Mouse (Mus musculus): ENCODE measurements at regions not wholly inside any gene's neighbourhood (a gene's known extent, or its start where the extent isn't known, plus 50 kb on each side); places are given as distances from the start of the nearest gene placed in this dataset.
A peak's percentile ranks its signal among the peaks of the same experiment; 100 is the strongest.

DNA sequence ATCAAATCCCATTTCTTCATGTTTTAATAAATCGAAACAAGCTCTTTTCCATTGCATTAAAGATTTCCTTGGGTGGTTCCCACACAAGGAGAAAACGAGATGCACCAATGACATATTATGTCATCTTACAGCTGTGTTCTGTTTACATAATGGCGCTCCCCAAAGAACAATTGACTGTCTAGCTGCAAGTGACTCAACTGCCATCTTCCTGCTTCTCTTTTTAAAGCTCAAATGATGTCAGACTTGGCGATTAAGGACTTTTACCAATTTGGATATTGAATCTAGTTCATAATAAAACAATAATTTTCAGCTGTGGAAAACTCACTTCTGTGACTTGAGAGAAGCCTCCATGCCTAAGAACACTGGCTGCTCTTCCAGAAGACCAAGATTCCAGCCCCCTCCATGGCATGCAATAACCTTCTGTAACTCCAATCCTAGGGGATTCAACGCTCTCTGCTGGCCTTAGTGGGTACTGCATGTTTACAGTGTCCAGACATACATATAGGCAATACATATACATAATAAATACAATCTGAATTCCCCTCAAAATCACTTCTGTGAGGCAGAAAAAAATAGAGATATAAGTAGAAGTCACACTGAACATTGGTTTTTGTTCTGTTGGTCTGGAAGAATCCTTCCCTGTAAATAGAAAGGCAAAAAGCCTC, 318.7 kb downstream of the Rnd3 start:
- peak in 1 of 2 experiments; percentile 15 for DNase-seq

DNA sequence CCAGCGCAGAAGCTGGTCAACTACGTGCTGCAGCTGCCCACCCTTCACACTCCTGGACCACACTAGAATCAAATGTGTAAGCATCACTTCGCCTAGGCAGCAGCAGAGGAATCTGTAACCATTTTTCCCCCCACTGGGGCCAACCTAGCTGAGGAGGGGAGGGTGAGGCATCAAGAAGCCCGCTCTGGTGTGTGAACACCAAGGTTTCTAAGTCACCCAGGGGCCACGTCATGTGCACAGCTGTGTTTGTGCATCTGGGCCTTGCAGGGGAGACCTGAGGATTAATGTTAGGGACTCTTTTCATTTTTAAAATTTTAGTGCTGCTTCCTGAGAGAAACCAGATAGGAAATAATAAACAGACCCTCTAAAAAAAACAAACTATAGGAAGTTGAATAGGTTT, 321.8 kb downstream of the Rnd3 start:
- no peak for DNase-seq

- DNase-seq: no peak
Observed at GRCm38 (mm10) chr2:50826537-50826936, 322.4 kb downstream of the Rnd3 start.

GRCm38 (mm10) chr2:50825626-50826025, 323.3 kb downstream of the Rnd3 start:
- no peak for DNase-seq

- DNase-seq: peak in 1 of 2 experiments; percentile 8
Observed at GRCm38 (mm10) chr2:50824782-50825181, 324.1 kb downstream of the Rnd3 start.

DNA sequence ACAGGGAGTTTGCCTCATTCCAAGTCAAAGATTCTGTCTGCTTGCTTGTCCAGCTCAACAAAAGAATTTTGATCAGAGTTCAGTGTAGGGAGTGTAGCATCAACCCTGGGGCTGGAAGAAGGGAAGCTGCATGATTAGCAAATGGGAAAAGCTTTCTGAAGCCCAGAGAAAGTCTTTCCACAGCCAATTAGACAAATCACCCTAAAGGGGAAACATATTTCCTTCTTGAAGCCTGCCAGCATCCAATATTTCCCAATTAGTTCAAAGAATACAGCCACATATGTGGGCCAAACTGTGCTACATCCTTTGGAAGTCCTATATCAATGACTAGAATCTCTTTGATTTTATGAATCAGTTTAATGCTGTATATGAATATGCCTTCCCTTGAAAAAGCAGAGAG, 326.2 kb downstream of the Rnd3 start:
- no peak for DNase-seq

DNA sequence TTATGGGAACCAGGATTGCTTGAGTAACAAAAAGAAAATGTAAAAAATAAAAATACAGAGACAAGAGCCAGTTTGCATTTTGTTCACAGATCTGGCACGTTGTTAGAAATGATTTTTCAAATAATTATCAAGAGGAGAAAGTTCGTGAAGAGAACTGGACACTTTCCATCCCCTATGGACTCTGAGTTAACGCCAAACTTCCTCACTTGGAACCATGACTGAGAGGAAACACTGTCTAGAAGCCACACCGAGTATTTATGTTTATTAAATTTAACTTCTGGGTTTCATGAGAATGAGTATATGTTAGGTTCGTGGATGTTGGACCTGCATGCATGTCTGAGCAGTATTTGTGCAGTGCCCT, 329.6 kb downstream of the Rnd3 start:
- no peak for DNase-seq

GRCm38 (mm10) chr2:50818557-50819304, 330.2 kb downstream of the Rnd3 start:
- DNase-seq: no peak

- no peak for DNase-seq
Observed at GRCm38 (mm10) chr2:50816364-50816763, 332.5 kb downstream of the Rnd3 start.

- DNase-seq: no peak
Observed at GRCm38 (mm10) chr2:50815541-50815940, 333.4 kb downstream of the Rnd3 start.

DNA sequence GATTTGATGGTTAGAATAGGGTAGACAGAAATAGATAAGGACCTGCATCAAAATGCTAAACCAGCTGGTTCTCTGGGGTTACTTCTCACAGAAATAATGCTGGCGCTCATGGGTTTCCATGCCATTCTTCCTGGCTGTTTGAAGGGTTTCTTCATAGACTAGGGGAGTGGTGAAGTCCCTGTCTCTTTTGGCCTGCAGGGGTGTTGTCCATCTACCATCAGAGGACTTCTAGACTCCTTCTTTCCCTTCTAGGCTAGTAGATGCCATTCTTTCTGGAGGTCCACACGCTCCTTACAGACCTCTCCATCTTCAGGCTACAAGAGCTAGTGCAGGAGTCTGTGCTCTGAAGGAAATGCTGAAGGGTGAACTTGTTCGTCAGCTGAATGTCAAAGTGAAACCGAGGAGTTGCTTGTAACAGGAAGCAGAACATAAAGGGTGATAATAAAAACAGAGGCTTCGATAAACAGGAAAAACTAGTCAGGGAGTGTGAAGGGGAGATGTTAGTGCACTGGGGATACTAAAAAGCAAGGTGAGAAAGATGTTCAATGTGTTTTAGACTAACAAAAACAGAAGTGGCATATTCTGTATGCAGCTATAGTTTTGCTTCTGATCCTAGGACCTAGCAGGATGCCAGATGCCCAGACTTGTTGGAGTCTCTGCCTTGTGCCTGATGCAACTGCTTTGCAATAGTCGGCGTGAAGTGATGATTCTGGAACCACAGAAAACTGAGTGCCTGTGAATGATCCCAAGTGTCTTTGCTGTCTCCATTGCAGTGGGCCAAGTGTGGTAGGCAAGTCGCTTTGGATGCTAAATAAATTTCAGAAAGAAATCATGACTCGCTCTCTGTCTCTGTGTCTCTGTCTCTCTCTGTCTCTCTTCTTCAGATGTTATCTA, 335.1 kb downstream of the Rnd3 start:
- DNase-seq: no peak

DNA sequence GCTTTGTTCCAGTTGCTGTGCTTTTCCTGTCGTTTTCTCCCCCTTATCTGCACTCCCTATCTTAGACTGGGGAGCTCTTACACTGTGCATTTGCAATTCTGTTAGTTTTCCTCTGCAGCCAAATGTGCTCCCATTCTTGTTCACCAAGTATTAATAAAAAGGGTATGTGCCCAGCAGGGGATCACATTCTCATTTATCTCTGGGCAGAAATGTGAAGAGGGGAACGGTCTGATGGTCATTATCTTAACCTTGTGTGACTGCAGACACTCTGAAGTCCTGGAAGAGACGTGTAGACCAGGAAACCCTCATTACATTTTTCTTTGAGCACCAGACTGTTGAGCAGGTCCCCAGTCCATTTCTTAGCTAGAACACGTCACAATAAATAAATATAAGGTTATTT, 336.6 kb downstream of the Rnd3 start:
- DNase-seq: no peak

- no peak for DNase-seq
Observed at GRCm38 (mm10) chr2:50810336-50811066, 338.4 kb downstream of the Rnd3 start.

DNA sequence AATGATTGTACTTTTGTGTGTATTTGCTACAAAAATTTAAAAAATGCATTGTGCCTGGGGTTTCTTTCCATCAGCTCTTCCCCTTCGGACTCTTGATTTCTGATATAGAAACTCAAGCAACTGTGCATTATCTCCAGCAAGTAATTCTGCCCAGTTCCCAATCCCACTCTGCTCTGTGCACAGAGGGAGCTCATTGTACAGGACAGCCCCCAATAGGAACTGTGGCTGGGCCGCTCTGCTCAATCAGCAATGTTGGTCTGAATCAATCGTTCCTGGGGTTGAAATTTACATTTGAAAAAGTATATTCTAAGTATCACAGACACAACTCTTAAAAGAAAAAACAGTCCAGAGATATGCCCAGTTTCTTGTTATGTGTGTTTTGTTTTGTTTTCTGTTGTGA, 339.1 kb downstream of the Rnd3 start:
- DNase-seq: no peak

- no peak for DNase-seq
Observed at GRCm38 (mm10) chr2:50807162-50807960, 341.6 kb downstream of the Rnd3 start.

- DNase-seq: no peak
Observed at GRCm38 (mm10) chr2:50805645-50806044, 343.3 kb downstream of the Rnd3 start.

DNA sequence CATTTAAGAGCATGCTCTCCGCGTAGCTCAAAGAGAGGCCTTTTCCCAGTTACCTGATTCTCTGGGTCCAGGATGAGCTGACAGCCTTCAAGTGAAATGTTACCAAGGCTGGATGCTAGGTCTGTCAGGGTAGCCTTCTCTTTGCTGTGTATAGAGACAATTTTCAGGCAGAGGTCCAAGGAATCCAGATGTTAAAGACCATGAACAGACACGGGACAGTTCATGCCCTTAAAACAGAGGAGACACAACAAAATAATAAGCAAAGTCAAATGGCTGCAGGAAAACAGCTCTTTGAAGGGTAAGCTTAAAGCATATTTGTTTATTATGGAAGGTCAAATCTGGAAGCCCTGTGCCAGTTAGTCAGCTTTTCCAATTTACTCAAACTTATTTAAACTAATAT, 352.8 kb downstream of the Rnd3 start:
- no peak for DNase-seq

DNA sequence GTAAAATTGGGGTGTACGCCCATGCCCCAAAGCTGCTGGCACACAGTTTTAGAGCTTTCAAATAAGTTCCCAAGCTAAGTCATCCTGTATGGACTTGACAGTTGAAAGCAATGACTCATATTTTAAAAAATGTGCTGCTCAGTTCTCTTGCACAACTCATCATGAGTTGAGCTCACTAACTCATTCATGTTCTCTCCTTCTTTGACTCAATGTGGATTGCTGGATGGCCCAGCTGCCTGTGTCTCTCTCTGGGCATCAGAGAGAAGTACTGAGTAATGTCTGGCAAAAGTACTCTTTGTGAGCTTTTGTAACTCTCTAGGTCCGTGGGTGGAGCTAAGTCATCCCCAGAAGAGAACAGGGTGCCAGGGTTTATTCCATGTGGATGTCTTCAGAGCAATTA, 355.3 kb downstream of the Rnd3 start:
- no peak for DNase-seq

DNA sequence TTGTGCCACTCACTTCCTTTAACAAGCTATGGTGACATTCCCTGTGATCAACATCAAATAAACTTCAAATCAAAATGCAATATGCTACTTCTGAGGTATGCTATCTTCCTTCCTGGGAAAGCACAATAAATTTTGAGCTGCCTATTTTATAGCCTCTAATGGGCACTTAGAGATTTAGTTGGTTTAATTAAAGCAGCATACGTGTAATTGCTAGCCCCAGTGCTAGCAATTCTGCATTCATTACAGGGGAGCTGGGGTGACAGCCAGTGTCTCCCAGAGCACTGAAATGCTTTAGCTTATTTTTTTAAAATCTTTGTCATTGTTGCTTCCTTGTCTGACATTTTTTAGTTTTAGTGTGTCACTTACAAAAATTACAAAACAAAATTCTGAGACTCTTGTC, 355.8 kb downstream of the Rnd3 start:
- DNase-seq: no peak

DNA sequence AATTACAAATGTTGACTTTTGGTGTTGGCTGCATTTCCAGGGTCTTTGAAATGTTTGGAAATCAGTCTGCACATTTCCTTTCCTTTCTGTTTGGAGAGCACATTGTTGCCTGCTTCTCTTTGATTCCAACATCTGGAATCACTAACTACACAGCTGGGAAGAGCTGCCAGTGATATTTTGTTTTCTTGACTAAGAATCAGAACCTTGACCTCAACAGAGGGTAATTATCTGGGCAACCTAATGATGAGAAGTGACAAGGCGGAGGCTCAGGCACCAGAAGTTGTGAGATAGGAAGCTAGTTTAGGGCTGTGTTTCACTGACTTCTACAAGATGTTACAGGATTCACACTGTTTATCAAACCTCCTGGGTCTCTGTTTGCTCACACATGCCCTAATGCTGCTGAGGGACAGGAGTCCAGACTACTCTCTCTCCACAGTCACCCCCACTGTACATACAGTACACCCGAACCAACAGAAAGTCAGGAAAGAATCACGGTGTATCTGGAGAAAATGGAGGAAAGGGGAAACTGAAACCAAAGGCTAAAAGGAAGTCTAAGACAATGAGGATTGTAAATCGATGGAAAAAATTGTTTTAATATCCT, 359.8 kb downstream of the Rnd3 start:
- no peak for DNase-seq

GRCm38 (mm10) chr2:50772101-50772500, 376.8 kb downstream of the Rnd3 start:
- DNase-seq: peak in 1 of 2 experiments; percentile 17

DNA sequence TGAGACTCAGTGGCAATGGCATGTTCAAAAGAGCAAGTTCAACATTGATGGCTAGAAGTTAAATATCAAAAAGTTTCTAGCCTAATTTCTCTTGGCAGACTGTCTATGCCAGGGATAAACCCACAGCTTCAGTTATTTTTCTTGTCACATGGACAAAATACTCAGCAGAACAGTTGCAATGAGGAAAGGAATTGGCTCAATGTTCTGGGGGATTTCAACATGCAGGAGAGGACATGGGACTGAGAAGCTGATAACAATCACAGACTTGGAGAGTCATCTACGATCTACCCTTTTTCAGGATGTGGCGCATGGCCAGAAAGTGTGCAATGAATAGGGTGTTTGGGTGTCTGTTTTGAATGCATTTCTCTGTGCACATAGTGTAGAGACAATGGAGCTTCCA, 389.9 kb downstream of the Rnd3 start:
- no peak for DNase-seq

Measured in kidney, postnatal 36 days (tissue).